Mouse (Mus musculus) hindbrain, embryonic 13.5 days (tissue): Measurements from ENCODE around the gene Tmem222. TPM values are rescaled to one million over a fixed set of nuclear protein-coding genes. Genes with fewer than 3 reads are reported as not detected.

Experiments used
- ATAC-seq: fragments of 200-750 bp; cut with Nextera tagmentation; 2 replicates; pipeline ENCODE4 v1.8.0; 2017; ENCODE audit warnings: moderate TSS enrichment; ENCODE audit not compliant: low FRiP score
- H3K27ac ChIP-seq: fragments of 300-500 bp; sonication (generic); 2 replicates; pipeline ENCODE4 v1.5.1; 2015; ENCODE audit warnings: inconsistent platforms, mild to moderate bottlenecking, moderate library complexity
- H3K27me3 ChIP-seq: fragments of 300-500 bp; sonication (generic); 2 replicates; pipeline ENCODE4 v1.6.1; 2015; ENCODE audit warnings: mild to moderate bottlenecking, inconsistent platforms
- H3K36me3 ChIP-seq: fragments of 300-500 bp; sonication (generic); 2 replicates; pipeline ENCODE4 v1.6.1; 2015; ENCODE audit warnings: mild to moderate bottlenecking, inconsistent platforms
- H3K4me1 ChIP-seq: fragments of 300-500 bp; sonication (generic); replicated peaks from 2 replicates; pipeline ENCODE4 v1.6.1; 2015; ENCODE audit warnings: inconsistent platforms
- H3K4me2 ChIP-seq: fragments of 300-500 bp; sonication (generic); 2 replicates; pipeline ENCODE4 v1.6.1; 2015; ENCODE audit warnings: inconsistent platforms, mild to moderate bottlenecking, moderate library complexity
- H3K4me3 ChIP-seq: fragments of 300-500 bp; sonication (generic); 2 replicates; pipeline ENCODE4 v1.5.1; 2015; ENCODE audit warnings: mild to moderate bottlenecking, inconsistent platforms
- H3K9ac ChIP-seq: fragments of 300-500 bp; sonication (generic); 2 replicates; pipeline ENCODE4 v1.6.1; 2015; ENCODE audit warnings: mild to moderate bottlenecking, inconsistent platforms
- H3K9me3 ChIP-seq: fragments of 300-500 bp; sonication (generic); 2 replicates; pipeline ENCODE4 v1.6.1; 2016; ENCODE audit warnings: inconsistent platforms
- WGBS: fragments of 180-500 bp; shearing (Covaris S2); methylation state at CpG from one replicate; pipeline ENCODE4 v1.1.7; 2015; 5-methylcytosine and 5-hydroxymethylcytosine counted together
- polyA plus RNA-seq: library from polyadenylated mRNA; unstranded; fragments of >200 nt; fragmentation: Nextera tagmentation; extraction: Ambion mirVana; gene quantifications from 2 replicates; pipeline ENCODE4 v1.2.1, GENCODE M21; 2015

Tmem222 gene
- polyA plus RNA-seq, 1 experiment from 2014 or later, result 102 TPM

- H3K27me3 ChIP-seq, result peaks cover 12% of the 10 kb centered on the region
- peak overlapping the region; percentile 59 for H3K9ac ChIP-seq
- H3K4me2 ChIP-seq, result no peak overlapping the region
- ATAC-seq, result 0 out of 2 replicates have a peak, but pooled peaks have one; percentile 17
- H3K9me3 ChIP-seq, result no peaks in the 10 kb centered on the region
- 25% methylated on average over 12 of the region's 12 CpGs for WGBS
- H3K4me3 ChIP-seq, result no peak overlapping the region
- H3K4me1 ChIP-seq, result peaks cover 43% of the 10 kb centered on the region
- peak overlapping the region; percentile 83 for H3K27ac ChIP-seq
- peaks cover 67% of the 10 kb centered on the region for H3K36me3 ChIP-seq
Measured at GRCm38 (mm10) chr4:133298516-133299365, 21.1 kb upstream of the Tmem222 start.

GRCm38 (mm10) chr4:133297801-133298238 is 20.2 kb upstream of the Tmem222 start:
- peaks cover 64% of the 10 kb centered on the region for H3K36me3 ChIP-seq
- H3K4me2 ChIP-seq, result no peak overlapping the region
- no peaks in the 10 kb centered on the region for H3K9me3 ChIP-seq
- WGBS, result 1% methylated on average over 5 of the region's 5 CpGs
- H3K4me3 ChIP-seq, result no peak overlapping the region
- H3K27ac ChIP-seq, result peak overlapping the region; percentile 83
- peaks cover 52% of the 10 kb centered on the region for H3K4me1 ChIP-seq
- peak; percentile 80 for ATAC-seq
- H3K9ac ChIP-seq, result peak overlapping the region; percentile 59; the same call in 1 of the 2 replicates
- H3K27me3 ChIP-seq, result peaks cover 12% of the 10 kb centered on the region

GRCm38 (mm10) chr4:133297360-133297759 is 19.8 kb upstream of the Tmem222 start:
- Histone ChIP-seq H3K4me1 (peaks cover 57% of the 10 kb centered on the region), H3K4me3 (no peak overlapping the region), H3K27me3 (peaks cover 12% of the 10 kb centered on the region), H3K4me2 (no peak overlapping the region), H3K9me3 (no peaks in the 10 kb centered on the region), H3K27ac (peak overlapping the region; percentile 83; the same call in 1 of the 2 replicates), H3K9ac (peak overlapping the region; percentile 59; the same call in 1 of the 2 replicates), H3K36me3 (peaks cover 61% of the 10 kb centered on the region)
- peak; percentile 4; the same call in 1 of the 2 replicates for ATAC-seq
- WGBS, result 73% methylated on average over 10 of the region's 10 CpGs

- Histone ChIP-seq H3K4me2 (no peak overlapping the region), H3K36me3 (peaks cover 40% of the 10 kb centered on the region), H3K27ac (no peak overlapping the region), H3K4me3 (no peak overlapping the region), H3K9ac (peak overlapping the region; percentile 43; the same call in 1 of the 2 replicates), H3K27me3 (peaks cover 12% of the 10 kb centered on the region), H3K9me3 (no peaks in the 10 kb centered on the region), H3K4me1 (peaks cover 40% of the 10 kb centered on the region)
- WGBS, result 24% methylated on average over 11 of the region's 11 CpGs
- ATAC-seq, result no peak
Measured at GRCm38 (mm10) chr4:133294084-133294483, 16.5 kb upstream of the Tmem222 start.

GRCm38 (mm10) chr4:133292901-133293843 is 15.6 kb upstream of the Tmem222 start:
- H3K27me3 ChIP-seq, result peaks cover 12% of the 10 kb centered on the region
- H3K4me2 ChIP-seq, result no peak overlapping the region
- H3K9me3 ChIP-seq, result no peaks in the 10 kb centered on the region
- peak overlapping the region; percentile 3; the same call in 1 of the 2 replicates for H3K27ac ChIP-seq
- H3K36me3 ChIP-seq, result peaks cover 40% of the 10 kb centered on the region
- no peak overlapping the region for H3K4me3 ChIP-seq
- H3K9ac ChIP-seq, result peak overlapping the region; percentile 53
- WGBS, result 12% methylated on average over 24 of the region's 24 CpGs
- ATAC-seq, result 0 out of 2 replicates have a peak, but pooled peaks have one; percentile 23
- peaks cover 31% of the 10 kb centered on the region for H3K4me1 ChIP-seq

- H3K9ac ChIP-seq, result 0 out of 2 replicates have a peak overlapping the region, but pooled peaks have one; percentile 53
- no peak overlapping the region for H3K4me2 ChIP-seq
- 43% methylated on average over 4 of the region's 4 CpGs for WGBS
- H3K27me3 ChIP-seq, result peaks cover 12% of the 10 kb centered on the region
- no peak overlapping the region for H3K4me3 ChIP-seq
- no peaks in the 10 kb centered on the region for H3K9me3 ChIP-seq
- H3K27ac ChIP-seq, result peak overlapping the region; percentile 3
- peaks cover 23% of the 10 kb centered on the region for H3K4me1 ChIP-seq
- peaks cover 40% of the 10 kb centered on the region for H3K36me3 ChIP-seq
- ATAC-seq, result 0 out of 2 replicates have a peak, but pooled peaks have one; percentile 25
Measured at GRCm38 (mm10) chr4:133292405-133292804, 14.8 kb upstream of the Tmem222 start.

GRCm38 (mm10) chr4:133291255-133291654 is 13.7 kb upstream of the Tmem222 start:
- no peak overlapping the region for H3K4me2 ChIP-seq
- H3K27ac ChIP-seq, result no peak overlapping the region
- no peak overlapping the region for H3K9ac ChIP-seq
- 91% methylated on average over 1 of the region's 1 CpGs for WGBS
- no peak for ATAC-seq
- peaks cover 12% of the 10 kb centered on the region for H3K27me3 ChIP-seq
- peaks cover 19% of the 10 kb centered on the region for H3K4me1 ChIP-seq
- peaks cover 31% of the 10 kb centered on the region for H3K36me3 ChIP-seq
- no peaks in the 10 kb centered on the region for H3K9me3 ChIP-seq
- H3K4me3 ChIP-seq, result no peak overlapping the region

- no peak overlapping the region for H3K4me2 ChIP-seq
- no peaks in the 10 kb centered on the region for H3K9me3 ChIP-seq
- no peak for ATAC-seq
- no peak overlapping the region for H3K4me3 ChIP-seq
- no peaks in the 10 kb centered on the region for H3K36me3 ChIP-seq
- H3K4me1 ChIP-seq, result peaks cover 17% of the 10 kb centered on the region
- no peak overlapping the region for H3K27ac ChIP-seq
- H3K9ac ChIP-seq, result no peak overlapping the region
- WGBS, result 87% methylated on average over 4 of the region's 4 CpGs
- no peaks in the 10 kb centered on the region for H3K27me3 ChIP-seq
Measured at GRCm38 (mm10) chr4:133286476-133287077, 9.0 kb upstream of the Tmem222 start.

GRCm38 (mm10) chr4:133285950-133286349 is 8.4 kb upstream of the Tmem222 start:
- 85% methylated on average over 5 of the region's 5 CpGs for WGBS
- Histone ChIP-seq H3K36me3 (no peaks in the 10 kb centered on the region), H3K4me3 (no peak overlapping the region)

GRCm38 (mm10) chr4:133285299-133285698 is 7.7 kb upstream of the Tmem222 start:
- Histone ChIP-seq H3K9me3 (no peaks in the 10 kb centered on the region), H3K27me3 (no peaks in the 10 kb centered on the region), H3K36me3 (no peaks in the 10 kb centered on the region), H3K4me1 (peaks cover 18% of the 10 kb centered on the region), H3K9ac (no peak overlapping the region), H3K4me3 (no peak overlapping the region), H3K27ac (no peak overlapping the region), H3K4me2 (no peak overlapping the region)
- no peak for ATAC-seq
- 81% methylated on average over 3 of the region's 3 CpGs for WGBS

More at GRCm38 (mm10) chr4:133285950-133286349, 8.4 kb upstream of the Tmem222 start:
- Histone ChIP-seq H3K9me3 (no peaks in the 10 kb centered on the region), H3K27me3 (no peaks in the 10 kb centered on the region), H3K4me2 (no peak overlapping the region), H3K9ac (no peak overlapping the region), H3K4me1 (peaks cover 18% of the 10 kb centered on the region), H3K27ac (no peak overlapping the region)
- no peak for ATAC-seq

GRCm38 (mm10) chr4:133282656-133283055 is 5.1 kb upstream of the Tmem222 start:
- no peaks in the 10 kb centered on the region for H3K9me3 ChIP-seq
- no peak overlapping the region for H3K4me3 ChIP-seq
- peaks cover 24% of the 10 kb centered on the region for H3K4me1 ChIP-seq
- H3K27ac ChIP-seq, result peak overlapping the region; percentile 62; the same call in 1 of the 2 replicates
- no peak overlapping the region for H3K4me2 ChIP-seq
- 29% methylated on average over 4 of the region's 4 CpGs for WGBS
- H3K27me3 ChIP-seq, result no peaks in the 10 kb centered on the region
- no peaks in the 10 kb centered on the region for H3K36me3 ChIP-seq
- 0 out of 2 replicates have a peak overlapping the region, but pooled peaks have one; percentile 9 for H3K9ac ChIP-seq
- ATAC-seq, result no peak
